Mouse (Mus musculus) brain, adult 2 months (tissue): ENCODE results near the gene Usp38.
"Not testable (repeated sequence)": the region's sequence is repeated elsewhere in the genome, so short reads cannot be mapped to it uniquely, and the experiment has no call there.

Source experiments
- DNase-seq: peaks from one replicate; pipeline ENCODE4 v3.0.0; 2011; ENCODE audit warnings: low read depth, low spot score

Usp38 gene

GRCm38 (mm10) chr8:81014789-81015699 lies at the start of gene Usp38:
Gene Usp38, minus strand, starts transcription at chr8:81014928.
- peak; percentile 99 for DNase-seq

- DNase-seq: no peak
Observed at GRCm38 (mm10) chr8:81062566-81062965, 47.8 kb upstream of the Usp38 start.

- peak; percentile 88 for DNase-seq
Observed at GRCm38 (mm10) chr8:81061950-81062349, 47.2 kb upstream of the Usp38 start.

- DNase-seq: no peak
Observed at GRCm38 (mm10) chr8:81044201-81044600, 29.5 kb upstream of the Usp38 start.

- DNase-seq: no peak
Observed at GRCm38 (mm10) chr8:81027991-81028390, 13.3 kb upstream of the Usp38 start.

GRCm38 (mm10) chr8:81017548-81017947 lies 2.8 kb upstream of the Usp38 start:
- not testable (repeated sequence) for DNase-seq

- peak; percentile 6 for DNase-seq
Observed at GRCm38 (mm10) chr8:81013811-81014530, 757 bp downstream of the Usp38 start.

GRCm38 (mm10) chr8:81012699-81013098 lies 2.0 kb downstream of the Usp38 start:
- DNase-seq: no peak

GRCm38 (mm10) chr8:81012031-81012560 lies 2.6 kb downstream of the Usp38 start:
- DNase-seq: no peak

- no peak for DNase-seq
Observed at GRCm38 (mm10) chr8:81010386-81010785, 4.3 kb downstream of the Usp38 start.

- no peak for DNase-seq
Observed at GRCm38 (mm10) chr8:81005114-81005513, 9.6 kb downstream of the Usp38 start.

- DNase-seq: peak; percentile 10
Observed at GRCm38 (mm10) chr8:80996632-80997031, 18.1 kb downstream of the Usp38 start.

- peak; percentile 57 for DNase-seq
Observed at GRCm38 (mm10) chr8:80991937-80992336, 22.8 kb downstream of the Usp38 start.

GRCm38 (mm10) chr8:80982829-80983228 lies 31.9 kb downstream of the Usp38 start:
- peak; percentile 93 for DNase-seq

- DNase-seq: no peak
Observed at GRCm38 (mm10) chr8:80981696-80982095, 33.0 kb downstream of the Usp38 start.

GRCm38 (mm10) chr8:80980063-80980462 lies 34.7 kb downstream of the Usp38 start:
- DNase-seq: no peak

GRCm38 (mm10) chr8:80977231-80977630 lies 37.5 kb downstream of the Usp38 start:
- peak; percentile 37 for DNase-seq

- DNase-seq: no peak
Observed at GRCm38 (mm10) chr8:80971150-80971549, 43.6 kb downstream of the Usp38 start.

GRCm38 (mm10) chr8:80970000-80970685 lies 44.6 kb downstream of the Usp38 start:
- DNase-seq: no peak

- no peak for DNase-seq
Observed at GRCm38 (mm10) chr8:80969423-80969822, 45.3 kb downstream of the Usp38 start.

- DNase-seq: no peak
Observed at GRCm38 (mm10) chr8:80963095-80963494, 51.6 kb downstream of the Usp38 start.

GRCm38 (mm10) chr8:80962592-80962983 lies 52.1 kb downstream of the Usp38 start:
- DNase-seq: no peak
